Mouse (Mus musculus): ENCODE data around the gene Rac2.
A peak's percentile ranks its signal among the peaks of the same experiment; 100 is the strongest.

Rac2 gene

GRCm38 (mm10) chr15:78547415-78548335 lies 24.9 kb downstream of the Rac2 start:
- peak in 1 of 2 experiments; percentile 50 for DNase-seq (ENCODE audit: low spot score in 2 of 2)

GRCm38 (mm10) chr15:78546060-78546459 lies 26.5 kb downstream of the Rac2 start:
- DNase-seq (ENCODE audit: low spot score in 2 of 2) = no peak

GRCm38 (mm10) chr15:78544561-78545001 lies 28.0 kb downstream of the Rac2 start, which contains the start of gene Sstr3:
Sstr3 (minus strand) TSS chr15:78544685.
- no peak for DNase-seq (ENCODE audit: low spot score in 2 of 2)

GRCm38 (mm10) chr15:78544041-78544440 lies 28.5 kb downstream of the Rac2 start:
- DNase-seq (ENCODE audit: low spot score in 2 of 2) = no peak

GRCm38 (mm10) chr15:78542767-78543303 lies 29.7 kb downstream of the Rac2 start:
- DNase-seq (ENCODE audit: low spot score in 2 of 2) = no peak

- no peak for DNase-seq (ENCODE audit: low spot score in 2 of 2)
These were observed 30.4 kb downstream of the Rac2 start for GRCm38 (mm10) chr15:78542098-78542766.

GRCm38 (mm10) chr15:78541606-78542005 lies 31.0 kb downstream of the Rac2 start:
- no peak for DNase-seq (ENCODE audit: low spot score in 2 of 2)

GRCm38 (mm10) chr15:78541036-78541435 lies 31.5 kb downstream of the Rac2 start:
- no peak for DNase-seq (ENCODE audit: low spot score in 2 of 2)

GRCm38 (mm10) chr15:78535723-78536421 lies 36.7 kb downstream of the Rac2 start:
- DNase-seq (ENCODE audit: low spot score in 2 of 2) = no peak

GRCm38 (mm10) chr15:78533346-78533835 lies 39.2 kb downstream of the Rac2 start:
- no peak for DNase-seq (ENCODE audit: low spot score in 2 of 2)

- DNase-seq (ENCODE audit: low spot score in 2 of 2) = no peak
These were observed 39.8 kb downstream of the Rac2 start for GRCm38 (mm10) chr15:78532566-78533345.

GRCm38 (mm10) chr15:78531901-78532469 lies 40.6 kb downstream of the Rac2 start:
- DNase-seq (ENCODE audit: low spot score in 2 of 2) = peak; percentile 93 to 95

GRCm38 (mm10) chr15:78531451-78531720 lies 41.2 kb downstream of the Rac2 start:
- no peak for DNase-seq (ENCODE audit: low spot score in 2 of 2)

GRCm38 (mm10) chr15:78530671-78531450 lies 41.7 kb downstream of the Rac2 start, which contains the start of gene C1qtnf6:
C1qtnf6 (minus strand) TSS chr15:78531416.
- DNase-seq (ENCODE audit: low spot score in 2 of 2) = no peak

GRCm38 (mm10) chr15:78530141-78530540 lies 42.4 kb downstream of the Rac2 start:
- no peak for DNase-seq (ENCODE audit: low spot score in 2 of 2)

GRCm38 (mm10) chr15:78529428-78529990 lies 43.1 kb downstream of the Rac2 start:
- no peak for DNase-seq (ENCODE audit: low spot score in 2 of 2)

GRCm38 (mm10) chr15:78528726-78529411 lies 43.7 kb downstream of the Rac2 start:
- DNase-seq (ENCODE audit: low spot score in 2 of 2) = no peak

GRCm38 (mm10) chr15:78527973-78528372 lies 44.6 kb downstream of the Rac2 start:
- peak; percentile 51 to 53 for DNase-seq (ENCODE audit: low spot score in 2 of 2)

GRCm38 (mm10) chr15:78524163-78524562 lies 48.4 kb downstream of the Rac2 start:
- no peak for DNase-seq (ENCODE audit: low spot score in 2 of 2)

Data from spleen, postnatal 36 days (tissue).